Mouse (Mus musculus) spleen, embryonic (tissue): Measurements from ENCODE around the gene Dnah17.

Experiments
- CTCF ChIA-PET: fragments of 350-600 bp; sonication (Branson Sonifier 250); formaldehyde crosslinking; loops from one replicate; lab custom pipeline; 2022; lab: Charles Lee

Gene Dnah17

DNA sequence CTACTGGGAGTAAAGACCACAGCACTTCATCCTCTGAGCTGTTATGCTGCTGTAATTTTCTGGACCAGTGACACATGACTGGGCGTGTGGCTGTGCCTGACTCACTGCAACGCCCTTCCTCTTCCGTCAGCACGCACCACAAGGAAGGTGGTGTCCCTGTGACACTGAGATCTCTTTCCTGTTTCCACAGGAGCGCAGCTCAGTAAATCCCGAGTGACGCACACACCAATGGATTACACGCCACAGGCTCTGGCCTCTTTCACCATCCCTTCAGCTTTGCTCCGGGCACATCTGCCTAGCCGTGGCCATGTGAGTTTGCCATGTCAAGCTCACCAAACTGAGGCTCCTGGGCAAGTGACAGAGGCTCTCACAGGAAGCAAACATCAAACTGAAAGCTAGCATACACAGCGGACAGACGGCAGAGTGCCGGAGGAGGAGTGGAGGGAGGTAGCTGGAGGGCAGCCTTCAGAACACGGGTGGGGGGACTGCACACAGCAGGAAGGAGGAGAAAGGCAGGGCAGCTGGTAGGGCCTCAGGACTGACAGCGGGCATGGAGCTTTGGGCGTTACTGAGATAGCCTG is 15.4 kb upstream of the Dnah17 start:
- CTCF ChIA-PET: interaction anchor here (0.8 to 1.1 kb wide), 4 partner anchors 10 to 153 kb away, joined by 3 read pairs; no protein-coding TSS in a partner anchor

DNA sequence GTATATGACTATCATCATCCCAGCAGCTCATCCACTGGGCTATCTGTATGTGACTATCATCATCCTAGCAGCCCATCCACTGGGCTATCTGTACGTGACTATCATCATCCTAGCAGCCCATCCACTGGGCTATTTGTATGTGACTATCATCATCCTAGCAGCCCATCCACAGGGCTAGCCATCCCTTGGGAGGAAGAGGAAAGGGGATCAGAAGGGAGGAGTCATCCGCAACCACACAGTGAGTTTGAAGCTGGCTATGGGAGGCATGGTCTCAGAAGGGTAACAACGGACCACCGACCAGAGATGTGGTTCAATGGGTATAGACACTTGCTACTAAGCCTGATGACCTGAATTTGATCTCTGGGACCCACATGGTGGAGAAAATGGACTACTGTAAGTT is 14.7 kb upstream of the Dnah17 start:
- CTCF ChIA-PET: interaction anchor here (0.6 to 0.9 kb wide), 2 partner anchors 33 to 40 kb away, joined by 3 to 4 read pairs; no protein-coding TSS in a partner anchor

GRCm38 (mm10) chr11:118143731-118144130 is 13.3 kb upstream of the Dnah17 start:
- CTCF ChIA-PET: interaction anchor here (0.7 kb wide), 1 partner anchor 79 kb away, joined by 3 read pairs; no protein-coding TSS in a partner anchor

- CTCF ChIA-PET: interaction anchor here (0.8 to 1.0 kb wide), 2 partner anchors 11 to 95 kb away, joined by 3 read pairs; no protein-coding TSS in a partner anchor
These were observed 12.2 kb upstream of the Dnah17 start for GRCm38 (mm10) chr11:118142547-118143165.

DNA sequence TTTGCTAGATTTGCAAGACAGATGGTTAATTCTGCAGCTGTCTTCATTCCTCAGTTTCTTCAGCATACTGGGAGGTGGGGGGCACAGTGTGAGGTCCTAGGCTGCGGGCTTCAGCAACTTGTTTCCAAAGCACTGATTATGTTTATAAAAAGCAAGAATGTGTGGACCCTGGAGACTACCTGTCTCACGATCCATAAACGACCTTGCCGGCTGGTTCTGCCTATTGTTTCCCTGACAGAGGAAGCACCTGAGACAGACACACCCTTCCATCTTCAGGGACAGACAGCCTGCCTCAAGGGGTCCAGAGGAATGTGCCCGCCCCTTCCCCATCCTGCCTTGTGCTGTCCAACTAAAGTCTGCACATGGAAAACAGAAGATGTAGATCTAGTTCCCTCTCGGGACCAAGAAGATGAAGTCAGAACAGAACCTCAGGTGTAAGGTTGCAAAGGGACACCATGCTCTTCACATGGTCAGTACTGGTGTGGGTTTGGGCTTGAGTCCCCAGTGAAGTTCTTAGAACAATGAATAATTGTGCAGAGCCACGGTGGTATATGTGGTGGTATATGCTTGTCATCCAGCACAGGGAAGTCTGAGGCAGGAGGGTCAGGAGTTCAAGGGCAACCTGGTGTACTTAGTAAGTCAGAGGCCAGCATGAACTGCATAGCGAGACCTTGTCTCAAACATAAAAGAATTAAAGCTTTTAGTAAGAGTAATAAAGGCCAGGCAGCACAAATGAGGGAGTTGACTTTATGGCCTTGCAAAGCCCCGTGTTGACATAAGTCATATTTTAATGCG is 10.5 kb upstream of the Dnah17 start:
- CTCF ChIA-PET: interaction anchor here (0.6 kb wide), 1 partner anchor 77 kb away, joined by 4 read pairs; no protein-coding TSS in a partner anchor

GRCm38 (mm10) chr11:118138347-118138746 is 7.9 kb upstream of the Dnah17 start:
- CTCF ChIA-PET: no interaction called here

- CTCF ChIA-PET: no interaction called here
These were observed 5.8 kb upstream of the Dnah17 start for GRCm38 (mm10) chr11:118136172-118136632.

- CTCF ChIA-PET: no interaction called here
These were observed 4.8 kb upstream of the Dnah17 start for GRCm38 (mm10) chr11:118135271-118135670.

DNA sequence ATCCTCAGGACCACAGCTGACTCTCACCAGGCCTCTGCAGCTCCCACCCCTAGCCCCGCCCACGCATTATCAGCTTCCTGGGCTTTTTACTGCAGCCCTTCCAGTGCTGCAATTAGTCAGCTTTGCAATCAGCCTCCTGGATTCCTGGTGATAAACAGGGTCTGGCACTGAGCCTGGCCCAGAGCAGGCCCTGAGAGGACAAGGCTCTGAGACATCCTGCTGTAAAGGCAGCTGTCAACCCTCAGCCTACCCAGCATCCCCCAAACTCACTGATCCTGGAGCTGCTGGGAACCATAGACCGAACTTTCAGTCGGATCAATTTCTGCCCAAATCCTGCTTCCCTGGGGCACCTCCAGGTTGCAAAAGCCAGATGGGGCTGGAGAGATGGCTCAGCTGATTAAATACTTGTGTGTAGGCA is 3.3 kb upstream of the Dnah17 start:
- CTCF ChIA-PET: interaction anchor here (0.6 kb wide), 1 partner anchor 10 kb away, joined by 8 read pairs; no protein-coding TSS in a partner anchor

DNA sequence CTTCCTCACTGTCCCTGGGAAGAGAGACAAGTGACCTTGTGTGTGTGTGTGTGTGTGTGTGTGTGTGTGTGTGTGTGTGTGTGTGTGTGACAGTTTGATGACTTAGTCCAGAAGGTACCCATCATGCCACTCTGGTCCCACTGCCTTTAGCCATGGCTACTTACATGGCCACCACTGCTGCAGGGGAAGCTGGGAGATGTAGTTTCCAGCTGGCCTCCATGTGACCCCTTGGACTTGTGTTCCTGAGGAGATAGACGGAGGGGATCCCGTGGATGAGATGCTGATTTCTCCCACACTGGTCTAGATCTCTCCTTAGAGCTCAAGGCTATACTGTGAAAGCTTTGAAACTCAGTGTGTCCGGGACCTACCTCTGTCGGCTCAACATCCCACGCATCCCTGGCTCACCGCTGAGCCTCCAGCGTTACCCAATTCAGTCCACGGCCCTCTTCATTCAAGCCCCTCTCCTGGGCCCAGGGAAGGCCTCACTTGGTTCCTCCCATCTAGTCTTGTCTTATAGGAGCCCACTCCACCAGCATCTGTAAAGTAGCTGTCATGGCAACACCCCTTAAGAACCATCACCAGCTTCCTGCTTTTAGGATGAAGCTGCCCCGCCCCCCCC is 2.8 kb upstream of the Dnah17 start:
- CTCF ChIA-PET: interaction anchor here (0.6 kb wide), 1 partner anchor 10 kb away, joined by 8 read pairs; no protein-coding TSS in a partner anchor

GRCm38 (mm10) chr11:118132136-118132535 is 1.7 kb upstream of the Dnah17 start:
- CTCF ChIA-PET: interaction anchor here (0.6 to 1.4 kb wide), 2 partner anchors 10 to 217 kb away, joined by 3 to 15 read pairs; no protein-coding TSS in a partner anchor

- CTCF ChIA-PET: no interaction called here
These were observed 622 bp downstream of the Dnah17 start for GRCm38 (mm10) chr11:118129812-118130211.

DNA sequence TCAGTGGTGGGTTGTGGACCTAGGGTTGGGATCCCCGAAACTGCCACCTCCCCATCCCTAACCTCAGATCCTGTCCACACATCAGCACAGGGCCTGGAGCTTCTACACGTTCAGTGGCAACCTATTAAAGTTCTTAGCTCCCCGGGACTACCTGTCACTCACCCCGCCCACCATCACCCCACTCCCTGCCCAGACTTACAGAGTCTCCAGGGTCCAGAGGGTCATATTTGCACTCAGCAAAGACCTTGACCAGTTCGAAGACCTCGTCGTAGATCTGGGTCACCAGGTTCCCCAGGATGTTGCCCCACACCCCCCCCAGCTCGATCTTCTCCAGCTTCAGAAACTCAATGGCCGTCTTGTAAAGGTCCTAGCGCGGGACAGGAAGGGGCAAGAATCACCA is 8.8 kb downstream of the Dnah17 start:
- CTCF ChIA-PET: no interaction called here

DNA sequence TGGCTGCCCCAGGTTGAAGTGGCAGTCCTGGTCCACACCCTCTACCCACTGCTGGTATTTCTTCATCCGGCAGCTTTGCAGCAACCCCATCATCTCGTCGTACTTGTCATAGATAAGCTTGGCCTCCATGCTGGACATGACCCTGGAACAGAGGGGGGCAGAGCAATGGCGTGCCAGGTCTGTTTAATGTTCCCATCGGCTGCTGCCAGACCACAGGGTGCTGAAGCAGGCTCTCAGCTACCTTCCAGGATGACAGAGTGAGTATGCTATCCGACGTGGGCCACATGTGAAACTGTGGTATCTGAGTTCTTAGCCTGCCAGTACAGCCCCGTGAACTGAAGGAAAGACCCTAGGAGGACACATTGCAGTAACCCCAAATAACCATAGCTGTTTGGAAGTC is 11.7 kb downstream of the Dnah17 start:
- CTCF ChIA-PET: interaction anchor here (0.5 kb wide), 1 partner anchor 101 kb away, joined by 3 read pairs; no protein-coding TSS in a partner anchor

GRCm38 (mm10) chr11:118114581-118115110 is 15.8 kb downstream of the Dnah17 start:
- CTCF ChIA-PET: interaction anchor here (0.6 kb wide), 2 partner anchors 97 to 237 kb away, joined by 3 to 6 read pairs; no protein-coding TSS in a partner anchor

GRCm38 (mm10) chr11:118113516-118114205 is 16.8 kb downstream of the Dnah17 start:
- CTCF ChIA-PET: no interaction called here

- CTCF ChIA-PET: interaction anchor here (0.7 to 0.9 kb wide), 2 partner anchors 64 to 116 kb away, joined by 3 read pairs; no protein-coding TSS in a partner anchor
These were observed 26.4 kb downstream of the Dnah17 start for GRCm38 (mm10) chr11:118104001-118104400.

GRCm38 (mm10) chr11:118103383-118103782 is 27.1 kb downstream of the Dnah17 start:
- CTCF ChIA-PET: interaction anchor here (0.7 to 0.9 kb wide), 3 partner anchors 65 to 128 kb away, joined by 3 read pairs; no protein-coding TSS in a partner anchor

GRCm38 (mm10) chr11:118102838-118103237 is 27.6 kb downstream of the Dnah17 start:
- CTCF ChIA-PET: interaction anchor here (0.6 to 0.9 kb wide), 2 partner anchors 18 to 129 kb away, joined by 3 read pairs; no protein-coding TSS in a partner anchor

DNA sequence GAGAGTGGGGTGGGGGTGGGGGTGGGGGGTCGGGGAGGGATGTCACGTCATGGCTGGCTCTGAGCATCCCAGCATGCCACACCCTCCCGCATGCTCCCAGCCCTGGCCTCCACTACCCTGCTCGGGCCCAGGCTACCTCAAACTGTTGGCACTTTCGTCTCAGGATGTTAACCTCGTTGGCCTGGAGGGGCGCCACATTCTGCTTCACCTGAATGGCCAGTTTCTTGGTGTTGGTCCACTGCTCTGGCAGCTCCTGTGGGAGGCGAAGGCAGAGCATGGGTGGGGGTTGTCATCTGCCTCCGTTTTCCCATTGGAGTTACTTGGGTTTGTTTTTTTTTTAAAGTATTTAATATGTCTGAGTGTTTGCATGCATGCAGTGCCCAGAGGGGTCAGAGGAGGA is 29.3 kb downstream of the Dnah17 start:
- CTCF ChIA-PET: interaction anchor here (0.9 kb wide), 1 partner anchor 232 kb away, joined by 5 read pairs; no protein-coding TSS in a partner anchor
